Mouse (Mus musculus) cortical plate, adult 2 months (tissue): ENCODE results near the gene Knop1.

Source experiments
- CTCF ChIP-seq: fragments of 200-500 bp; IDR thresholded peaks from 2 replicates; pipeline ENCODE4 v1.5.1; 2011; ENCODE audit warnings: mild to moderate bottlenecking, control low read depth, low read length; ENCODE audit not compliant: insufficient read depth; ENCODE audit errors: extremely low read depth
- POLR2A ChIP-seq: fragments of 200-500 bp; IDR thresholded peaks from 2 replicates; pipeline ENCODE4 v1.6.1; 2011; ENCODE audit warnings: mild to moderate bottlenecking, low read length, control low read depth; ENCODE audit not compliant: insufficient read depth; ENCODE audit errors: extremely low read depth

GRCm38 (mm10) chr7:118795779-118796178 lies 60.3 kb downstream of the Knop1 start:
- no peak for TF ChIP-seq POLR2A
- no peak for TF ChIP-seq CTCF
